Mouse (Mus musculus) intestine, postnatal 0 days (tissue): ENCODE measurements around the gene Mgst3. TPM values are rescaled to one million over a fixed set of nuclear protein-coding genes. Genes with fewer than 3 reads are reported as not detected.

Source experiments
- ATAC-seq: fragments of 200-750 bp; cut with Nextera tagmentation; 2 replicates; pipeline ENCODE4 v1.8.0; 2017; ENCODE audit warnings: mild to moderate bottlenecking, moderate TSS enrichment, moderate library complexity
- H3K27ac ChIP-seq: fragments of 300-500 bp; sonication (generic); 2 replicates; pipeline ENCODE4 v1.5.1; 2014; ENCODE audit warnings: mild to moderate bottlenecking, low read depth, low read length, moderate library complexity
- H3K27me3 ChIP-seq: fragments of 300-500 bp; sonication (generic); replicated peaks from 2 replicates; pipeline ENCODE4 v1.6.1; 2014; ENCODE audit warnings: low read length, mixed read lengths; ENCODE audit not compliant: control insufficient read depth, insufficient read depth
- H3K36me3 ChIP-seq: fragments of 300-500 bp; sonication (generic); 2 replicates; pipeline ENCODE4 v1.6.1; 2014; ENCODE audit warnings: mild to moderate bottlenecking, moderate library complexity; ENCODE audit not compliant: control insufficient read depth, insufficient read depth
- H3K4me1 ChIP-seq: fragments of 300-500 bp; sonication (generic); replicated peaks from 2 replicates; pipeline ENCODE4 v1.6.1; 2014; ENCODE audit warnings: antibody characterized with exemption, low read length, mixed read lengths; ENCODE audit not compliant: control insufficient read depth, insufficient read depth
- H3K4me2 ChIP-seq: fragments of 300-500 bp; sonication (generic); replicated peaks from 2 replicates; pipeline ENCODE4 v1.6.1; 2014; ENCODE audit warnings: low read depth, mild to moderate bottlenecking, moderate library complexity
- H3K4me3 ChIP-seq: fragments of 300-500 bp; sonication (generic); 2 replicates; pipeline ENCODE4 v1.5.1; 2014; ENCODE audit warnings: low read depth, low read length
- H3K9ac ChIP-seq: fragments of 300-500 bp; sonication (generic); 2 replicates; pipeline ENCODE4 v1.6.1; 2014; ENCODE audit warnings: mild to moderate bottlenecking, low read depth, low read length
- H3K9me3 ChIP-seq: fragments of 300-500 bp; sonication (generic); 2 replicates; pipeline ENCODE4 v1.6.1; 2016; ENCODE audit warnings: mixed run types; ENCODE audit not compliant: control insufficient read depth
- CTCF ChIP-seq: sonication (generic); IDR thresholded peaks from 2 replicates; pipeline ENCODE4 v1.5.1; 2016; ENCODE audit warnings: low read depth, mild to moderate bottlenecking, control low read depth, antibody characterized with exemption, moderate library complexity
- WGBS: fragments of 180-500 bp; shearing (Covaris S2); extraction: QIAGEN DNeasy Blood & Tissue Kit; methylation state at CpG from one replicate; pipeline ENCODE4 v1.1.7; 2014; 5-methylcytosine and 5-hydroxymethylcytosine counted together
- polyA plus RNA-seq: library from polyadenylated mRNA; unstranded; fragments of >200 nt; fragmentation: Nextera tagmentation; extraction: Ambion mirVana; gene quantifications from 2 replicates; pipeline ENCODE4 v1.2.1, GENCODE M21; 2015

Mgst3 gene
- polyA plus RNA-seq, 1 experiment from 2014 or later: 323 TPM

DNA sequence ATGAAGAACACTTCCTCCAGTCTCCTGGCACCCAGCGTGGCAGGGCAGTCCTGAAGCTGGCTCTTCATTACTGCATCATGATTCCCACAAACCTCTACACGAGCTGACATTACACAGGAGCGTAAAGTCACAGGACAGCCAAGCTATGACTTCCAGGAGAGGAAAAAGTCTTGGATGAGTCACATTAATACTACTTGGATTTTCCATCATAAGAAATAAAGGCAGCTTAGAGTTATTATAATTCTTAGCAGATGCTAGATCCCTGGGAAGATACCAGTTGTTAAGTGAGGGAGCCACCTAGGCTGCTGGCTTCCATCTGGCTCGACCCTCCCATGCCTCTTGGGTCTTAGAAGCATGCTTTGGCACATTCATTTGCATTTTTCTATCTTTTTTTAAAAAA, 3.3 kb downstream of the Mgst3 start:
- Histone ChIP-seq H3K27ac (peak overlapping the region; percentile 65), H3K36me3 (no peaks in the 10 kb centered on the region), H3K27me3 (no peaks in the 10 kb centered on the region), H3K4me2 (peak overlapping the region; percentile 87; the same call in 1 of the 2 replicates), H3K9me3 (no peaks in the 10 kb centered on the region), H3K9ac (no peak overlapping the region), H3K4me3 (no peak overlapping the region), H3K4me1 (peaks cover 11% of the 10 kb centered on the region; the same call in 1 of the 2 replicates)
- no peak for TF ChIP-seq CTCF
- no peak for ATAC-seq
- WGBS: 43% methylated on average over 4 of the region's 4 CpGs

DNA sequence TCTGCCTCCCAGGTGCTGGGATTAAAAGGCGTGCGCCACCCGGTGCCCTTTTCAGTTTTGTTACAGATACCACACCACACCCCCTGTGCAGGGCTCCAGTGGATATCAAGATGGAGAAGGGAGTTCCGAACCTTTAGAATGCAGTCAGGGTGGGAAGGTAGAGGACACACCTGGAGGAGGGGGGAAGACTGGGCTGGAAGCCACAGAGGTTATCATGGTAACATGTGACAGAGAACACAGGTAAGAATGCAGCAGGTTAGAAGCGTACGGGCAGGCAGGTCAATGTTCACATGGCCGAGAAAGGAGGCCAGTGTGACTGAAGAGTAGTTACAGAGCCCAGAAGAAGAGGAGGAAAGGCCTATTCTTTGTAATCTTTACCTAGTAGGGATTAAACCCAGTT, 4.1 kb downstream of the Mgst3 start:
- H3K9ac ChIP-seq: no peak overlapping the region
- no peak overlapping the region for H3K4me3 ChIP-seq
- peak overlapping the region; percentile 65 for H3K27ac ChIP-seq
- H3K4me1 ChIP-seq: peaks cover 11% of the 10 kb centered on the region; the same call in 1 of the 2 replicates
- 49% methylated on average over 7 of the region's 7 CpGs for WGBS
- H3K36me3 ChIP-seq: no peaks in the 10 kb centered on the region
- ATAC-seq: peak; percentile 27
- H3K27me3 ChIP-seq: no peaks in the 10 kb centered on the region
- H3K4me2 ChIP-seq: no peak overlapping the region
- H3K9me3 ChIP-seq: no peaks in the 10 kb centered on the region
- TF ChIP-seq CTCF: no peak

DNA sequence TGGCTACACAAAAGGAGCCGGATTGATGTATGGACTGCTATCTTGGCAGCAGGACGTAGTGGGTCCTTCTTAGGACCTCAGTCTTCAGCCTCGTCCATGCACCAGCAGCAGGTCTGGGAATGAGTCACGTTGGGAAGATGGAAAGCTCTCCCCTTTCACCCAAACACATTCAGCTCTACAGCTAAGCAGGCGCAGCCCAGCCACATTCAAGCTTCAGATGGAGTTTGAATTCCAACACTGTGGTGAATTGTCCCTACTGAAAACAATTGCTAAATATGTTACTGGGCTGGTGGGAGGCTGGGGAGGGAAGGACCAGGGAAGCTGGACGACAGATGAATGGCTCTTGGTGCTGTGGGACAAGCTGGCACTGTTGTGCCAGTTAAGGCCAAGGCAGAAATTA, 5.1 kb downstream of the Mgst3 start:
- H3K4me2 ChIP-seq: no peak overlapping the region
- H3K36me3 ChIP-seq: no peaks in the 10 kb centered on the region
- WGBS: 82% methylated on average over 6 of the region's 6 CpGs
- H3K9ac ChIP-seq: no peak overlapping the region
- no peak for ATAC-seq
- no peak for TF ChIP-seq CTCF
- H3K4me3 ChIP-seq: no peak overlapping the region
- H3K27ac ChIP-seq: peak overlapping the region; percentile 60
- H3K27me3 ChIP-seq: no peaks in the 10 kb centered on the region
- H3K9me3 ChIP-seq: no peaks in the 10 kb centered on the region
- peaks cover 11% of the 10 kb centered on the region; the same call in 1 of the 2 replicates for H3K4me1 ChIP-seq

DNA sequence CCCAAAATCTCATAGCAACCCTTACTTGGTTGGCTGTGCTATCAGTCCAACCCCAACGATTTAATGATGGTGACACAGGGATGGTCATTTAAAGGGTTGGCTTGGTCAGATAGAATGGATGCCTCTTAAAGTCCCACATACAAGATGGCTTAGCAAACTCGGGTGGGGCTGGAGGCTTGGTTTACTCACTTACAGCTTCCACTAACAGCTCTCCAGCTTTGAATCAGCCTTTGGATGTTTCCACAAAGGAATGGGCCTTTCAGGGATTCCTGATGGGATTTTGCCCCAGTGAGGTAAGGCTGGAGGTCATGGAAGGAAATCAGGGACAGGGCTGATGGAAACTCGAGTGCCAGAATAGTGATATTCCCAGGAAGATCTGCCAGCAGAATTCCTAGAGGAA, 5.8 kb downstream of the Mgst3 start:
- H3K36me3 ChIP-seq: no peaks in the 10 kb centered on the region
- TF ChIP-seq CTCF: no peak
- H3K27ac ChIP-seq: peak overlapping the region; percentile 46; the same call in 1 of the 2 replicates
- no peak overlapping the region for H3K4me3 ChIP-seq
- no peaks in the 10 kb centered on the region for H3K27me3 ChIP-seq
- H3K9ac ChIP-seq: no peak overlapping the region
- peaks cover 11% of the 10 kb centered on the region; the same call in 1 of the 2 replicates for H3K4me1 ChIP-seq
- no peak for ATAC-seq
- WGBS: 68% methylated on average over 3 of the region's 3 CpGs
- H3K4me2 ChIP-seq: no peak overlapping the region
- H3K9me3 ChIP-seq: no peaks in the 10 kb centered on the region

DNA sequence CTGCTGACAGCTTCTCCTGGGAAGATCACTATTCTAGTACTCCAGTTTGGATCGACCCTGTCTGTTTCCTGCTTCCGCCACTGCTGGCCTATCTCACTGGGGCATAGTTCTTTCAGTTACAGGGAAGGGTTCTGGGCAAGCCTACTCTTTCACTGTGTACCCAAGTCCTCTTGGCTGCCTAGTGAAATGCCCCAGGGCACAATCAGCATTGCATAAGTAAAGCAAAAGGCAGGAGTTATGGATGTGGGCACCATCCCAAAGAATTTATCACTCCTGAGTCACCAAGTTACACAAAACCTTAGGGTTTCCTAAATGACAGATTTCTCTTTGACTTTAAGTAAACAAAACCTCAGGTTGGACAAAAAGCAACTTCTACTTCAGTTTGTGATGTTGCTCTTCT, 6.3 kb downstream of the Mgst3 start:
- 34% methylated on average over 2 of the region's 2 CpGs for WGBS
- peak overlapping the region; percentile 78 for H3K27ac ChIP-seq

DNA sequence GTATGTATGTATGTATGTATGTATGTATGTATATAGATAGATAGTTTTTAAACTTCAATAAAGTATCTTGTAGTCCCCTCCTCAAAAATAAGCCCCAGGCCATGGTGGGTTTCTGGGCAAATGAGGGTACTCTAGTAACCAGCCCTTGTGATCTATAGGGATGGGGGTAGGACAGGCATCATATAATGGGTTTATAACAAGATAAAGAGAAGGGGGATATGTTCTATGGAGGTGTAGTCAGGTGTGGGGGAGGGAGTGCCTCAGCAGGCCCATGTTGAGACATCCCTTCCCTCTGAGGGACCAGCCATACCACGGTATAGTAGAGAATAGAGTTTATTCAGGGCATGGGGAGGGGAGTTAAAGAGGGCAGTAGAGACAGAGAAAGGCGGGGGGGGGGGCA, 7.2 kb downstream of the Mgst3 start:
- TF ChIP-seq CTCF: no peak
- WGBS: 56% methylated on average over 2 of the region's 2 CpGs

More for the DNA sequence above, 6.3 kb downstream of the Mgst3 start:
- no peaks in the 10 kb centered on the region for H3K36me3 ChIP-seq
- peak; percentile 60 for ATAC-seq
- peaks cover 11% of the 10 kb centered on the region; the same call in 1 of the 2 replicates for H3K4me1 ChIP-seq
- no peaks in the 10 kb centered on the region for H3K9me3 ChIP-seq
- no peaks in the 10 kb centered on the region for H3K27me3 ChIP-seq
- H3K4me2 ChIP-seq: no peak overlapping the region
- no peak overlapping the region for H3K4me3 ChIP-seq
- no peak overlapping the region for H3K9ac ChIP-seq
- no peak for TF ChIP-seq CTCF

More for the DNA sequence above, 7.2 kb downstream of the Mgst3 start:
- H3K9ac ChIP-seq: no peak overlapping the region
- no peak overlapping the region for H3K4me2 ChIP-seq
- no peaks in the 10 kb centered on the region for H3K9me3 ChIP-seq
- no peak overlapping the region for H3K4me3 ChIP-seq
- peaks cover 18% of the 10 kb centered on the region; the same call in 1 of the 2 replicates for H3K4me1 ChIP-seq
- H3K27me3 ChIP-seq: no peaks in the 10 kb centered on the region
- ATAC-seq: no peak
- no peaks in the 10 kb centered on the region for H3K36me3 ChIP-seq
- 0 out of 2 replicates have a peak overlapping the region, but pooled peaks have one; percentile 78 for H3K27ac ChIP-seq
